Mouse (Mus musculus): ENCODE measurements around the gene Emsy.

DNA sequence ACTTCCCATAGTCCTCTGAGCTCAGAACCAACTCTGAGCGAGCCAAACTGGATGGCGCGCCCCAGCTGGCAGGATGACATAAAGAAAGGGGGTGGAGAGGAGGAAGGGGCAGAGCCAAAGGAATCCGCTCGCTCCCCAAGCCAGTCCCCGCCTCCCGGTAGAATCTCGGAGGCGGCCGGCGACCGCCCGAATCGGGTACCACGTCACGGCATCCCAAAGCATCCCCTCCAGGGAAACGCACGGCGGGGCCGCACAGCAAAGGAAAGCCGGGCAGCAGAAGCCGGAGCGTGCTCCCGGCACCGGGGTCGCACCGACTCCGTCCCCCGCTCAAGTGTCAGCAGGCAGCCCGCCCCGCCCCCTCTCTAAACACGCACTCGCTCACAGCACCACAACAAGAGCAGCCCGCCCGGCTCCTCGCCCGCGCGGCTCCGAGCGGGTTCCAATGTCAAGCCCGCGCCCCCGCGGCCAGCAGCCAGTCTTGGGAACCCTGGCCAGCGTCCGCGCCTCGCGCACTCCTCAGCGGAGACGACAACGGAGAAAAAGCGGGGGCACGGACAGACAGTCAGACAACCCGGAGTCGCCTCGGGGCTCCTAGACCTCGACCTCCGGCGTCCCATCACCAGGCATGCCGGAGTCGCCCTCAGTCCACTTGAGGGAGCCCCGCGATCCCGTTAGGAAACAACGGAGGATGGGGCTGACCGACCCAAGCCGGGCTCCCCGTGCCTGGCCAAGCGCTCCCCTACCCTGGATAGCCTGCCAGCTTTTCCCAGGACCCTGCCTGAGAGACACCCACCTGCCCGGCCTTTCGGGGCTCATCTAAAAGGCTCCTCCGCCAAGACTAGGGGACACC is 677 bp downstream of the Emsy start:
- TF ChIP-seq EP300 (optimal IDR thresholded peaks at IDR 0.05) (no peak), CTCF (IDR thresholded peaks at IDR 0.05; ENCODE audit: low read depth) (peak; percentile 56)

All from stomach, postnatal 0 days (tissue).